Mouse (Mus musculus): ENCODE data around the gene Ugt1a8.

Gene Ugt1a8

GRCm38 (mm10) chr1:88262961-88263360, 175.3 kb downstream of the Ugt1a8 start:
- no peak for DNase-seq

- no peak for DNase-seq
These were observed 176.2 kb downstream of the Ugt1a8 start for GRCm38 (mm10) chr1:88263778-88264177.

DNA sequence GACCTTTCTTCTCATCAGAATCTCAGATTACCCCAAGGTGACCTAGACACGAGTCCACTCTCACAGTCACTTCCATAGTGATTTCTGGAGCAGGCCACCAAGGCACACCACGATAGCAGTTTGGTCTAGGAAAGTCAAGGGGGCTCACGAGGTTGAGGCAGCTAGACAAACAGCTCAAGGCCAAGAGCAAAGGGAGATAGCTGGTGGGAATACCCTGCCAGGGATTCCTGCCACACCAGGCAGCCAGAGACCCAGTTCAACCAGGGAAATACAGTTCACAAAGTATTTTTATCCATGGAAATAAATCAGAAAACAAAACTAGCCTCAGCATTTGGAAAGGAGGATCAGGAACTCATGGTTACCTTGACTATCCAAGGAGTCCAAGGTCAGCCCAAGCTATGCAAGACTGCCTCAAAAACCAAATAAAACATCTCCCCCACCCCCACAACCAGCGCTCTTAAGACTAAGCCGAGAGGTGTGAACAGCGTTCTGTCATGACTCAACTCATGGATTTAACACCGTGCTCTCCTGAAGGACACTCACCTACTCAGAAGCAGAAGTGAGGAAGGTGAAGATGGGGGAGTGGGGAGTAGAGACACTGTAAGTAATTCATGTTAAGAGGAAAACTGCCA, 176.7 kb downstream of the Ugt1a8 start:
- no peak for DNase-seq

DNA sequence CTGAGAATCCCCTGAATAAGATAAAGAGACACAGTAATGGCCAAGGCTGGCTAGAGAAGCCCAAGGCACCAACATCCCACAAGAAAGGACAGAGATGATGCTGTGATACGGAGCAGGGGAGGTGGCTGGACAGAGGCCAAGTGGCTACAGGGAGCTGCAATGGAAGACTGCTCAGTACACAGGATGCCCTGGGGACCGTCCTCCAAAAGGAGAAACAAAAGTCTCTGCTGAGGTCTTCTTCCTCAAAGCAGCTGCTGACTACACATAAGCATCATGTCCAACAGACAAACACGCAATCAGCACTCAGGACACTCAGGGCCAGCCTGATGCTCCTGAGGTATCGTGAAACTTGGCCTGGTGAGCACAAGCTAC, 177.2 kb downstream of the Ugt1a8 start:
- no peak for DNase-seq

DNA sequence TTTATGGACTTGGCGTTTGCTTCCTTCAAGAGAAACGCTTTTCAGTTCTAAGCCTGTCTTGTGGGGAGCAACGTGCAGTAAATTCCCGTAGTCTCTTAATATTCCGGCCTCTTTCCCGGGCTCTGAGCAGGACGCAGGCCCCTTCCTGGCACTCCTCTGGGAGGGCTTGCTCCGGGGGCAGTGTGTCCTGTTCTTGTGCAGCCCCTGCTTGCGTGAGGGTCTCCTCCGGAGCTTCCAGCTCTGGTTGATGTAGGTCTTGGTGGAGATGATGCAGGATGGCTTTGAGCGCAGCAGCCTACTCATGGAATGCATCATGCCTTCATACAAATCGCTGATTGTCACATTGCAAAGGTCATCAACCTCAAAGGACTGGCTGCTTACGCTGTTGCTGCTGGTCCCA, 178.5 kb downstream of the Ugt1a8 start:
- DNase-seq, result no peak

GRCm38 (mm10) chr1:88267489-88267888, 179.9 kb downstream of the Ugt1a8 start:
- DNase-seq, result no peak

GRCm38 (mm10) chr1:88268070-88268469, 180.5 kb downstream of the Ugt1a8 start:
- DNase-seq, result no peak
